Comparison of ENCODE assay signal across 8 mouse cellular contexts in the genomic region with DNA sequence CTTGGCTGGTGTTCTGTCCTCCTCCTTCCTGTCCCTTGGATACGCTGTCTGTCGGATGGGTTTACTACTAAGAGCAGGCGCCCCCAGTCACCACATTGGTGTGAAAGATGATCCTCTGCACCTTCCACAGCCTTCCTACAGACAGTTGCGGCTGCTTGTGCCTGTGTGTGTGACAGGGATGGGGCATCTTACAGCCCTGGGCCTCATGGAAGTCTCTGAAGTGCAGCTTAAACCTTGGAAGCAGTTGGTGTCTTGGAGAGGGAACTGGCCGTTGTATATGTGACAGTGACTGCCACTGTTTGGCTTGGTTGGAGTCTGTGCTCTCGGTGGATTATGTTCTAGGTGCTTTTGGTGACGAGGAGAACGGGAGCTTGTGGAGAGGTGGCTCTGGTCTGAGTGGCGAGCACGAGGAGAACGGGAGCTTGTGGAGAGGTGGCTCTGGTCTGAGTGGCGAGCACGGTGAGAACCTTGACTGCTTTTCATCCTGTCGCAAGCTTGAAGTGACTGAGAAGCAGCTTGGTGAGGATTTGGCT. TPM values are rescaled to one million over a fixed set of nuclear protein-coding genes. Genes with fewer than 3 reads are reported as not detected.
A peak's percentile ranks its signal among the peaks of the same experiment; 100 is the strongest.
DNase-seq lines count a peak whose midpoint lies in the region; ATAC-seq and TF ChIP-seq lines count a peak whose summit lies in the region.

No protein-coding gene starts in this region.

- H3K9ac ChIP-seq in lung, postnatal 0 days (replicated peaks; ENCODE audit: low read depth) = peak overlapping the region; percentile 39; the same call in 1 of the 2 replicates
- peak overlapping the region; percentile 99 for H3K9ac ChIP-seq in limb, embryonic 13.5 days
- 0 out of 2 replicates have a peak overlapping the region, but pooled peaks have one; percentile 21 for H3K9ac ChIP-seq in stomach, embryonic 14.5 days (replicated peaks; ENCODE audit: low read depth, low read length)

- H3K27ac ChIP-seq in lung, postnatal 0 days (ENCODE audit: low read length) = peak overlapping the region; percentile 82
- H3K27ac ChIP-seq in limb, embryonic 13.5 days = peak overlapping the region; percentile 23
- H3K27ac ChIP-seq in stomach, embryonic 14.5 days (ENCODE audit: low read length) = peak overlapping the region; percentile 35; the same call in 1 of the 2 replicates

- H3K9me3 ChIP-seq in lung, postnatal 0 days (ENCODE audit: low read length) = no peaks in the 10 kb centered on the region
- H3K9me3 ChIP-seq in limb, embryonic 13.5 days = no peaks in the 10 kb centered on the region
- H3K9me3 ChIP-seq in stomach, embryonic 14.5 days (ENCODE audit: control insufficient read depth, low read depth, low read length) = no peaks in the 10 kb centered on the region

- peak overlapping the region; percentile 80 for H3K4me2 ChIP-seq in lung, postnatal 0 days (replicated peaks; ENCODE audit: low read depth, low read length)
- peak overlapping the region; percentile 99 for H3K4me2 ChIP-seq in limb, embryonic 13.5 days (replicated peaks)
- peak overlapping the region; percentile 98 for H3K4me2 ChIP-seq in stomach, embryonic 14.5 days (replicated peaks; ENCODE audit: low read depth, low read length)

- no peak for TF ChIP-seq CTCF in lung, postnatal 0 days (IDR thresholded peaks at IDR 0.05)

- 16% methylated on average over 14 of the region's 14 CpGs for WGBS in lung, postnatal 0 days
- 40% methylated on average over 14 of the region's 14 CpGs for WGBS in limb, embryonic 13.5 days
- WGBS in stomach, embryonic 14.5 days = 39% methylated on average over 14 of the region's 14 CpGs

- peaks cover 62% of the 10 kb centered on the region for H3K4me1 ChIP-seq in lung, postnatal 0 days (ENCODE audit: insufficient read depth, low read depth, low read length)
- peaks cover 77% of the 10 kb centered on the region for H3K4me1 ChIP-seq in limb, embryonic 13.5 days
- H3K4me1 ChIP-seq in stomach, embryonic 14.5 days (ENCODE audit: control insufficient read depth, insufficient read depth, low read length) = peaks cover 76% of the 10 kb centered on the region

- no peak for TF ChIP-seq EP300 in lung, postnatal 0 days (IDR thresholded peaks at IDR 0.05)

- no peaks in the 10 kb centered on the region for H3K36me3 ChIP-seq in lung, postnatal 0 days (ENCODE audit: insufficient read depth, low read length)
- H3K36me3 ChIP-seq in limb, embryonic 13.5 days = peaks cover 18% of the 10 kb centered on the region; the same call in 1 of the 2 replicates
- peaks cover 4% of the 10 kb centered on the region; the same call in 1 of the 2 replicates for H3K36me3 ChIP-seq in stomach, embryonic 14.5 days (ENCODE audit: control insufficient read depth, insufficient read depth, low read length)

- ATAC-seq in lung, postnatal 0 days = no peak
- ATAC-seq in limb, embryonic 13.5 days (ENCODE audit: low FRiP score, low read depth) = no peak
- no peak for ATAC-seq in stomach, embryonic 14.5 days (ENCODE audit: insufficient number of reproducible peaks, insufficient read depth, low FRiP score, low read depth)

- no peaks in the 10 kb centered on the region for H3K27me3 ChIP-seq in lung, postnatal 0 days (replicated peaks; ENCODE audit: insufficient read depth, low read length)
- no peaks in the 10 kb centered on the region for H3K27me3 ChIP-seq in limb, embryonic 13.5 days
- no peaks in the 10 kb centered on the region for H3K27me3 ChIP-seq in stomach, embryonic 14.5 days (ENCODE audit: control insufficient read depth, insufficient read depth, low read length)

- DNase-seq in heart, adult 11 months = peak; percentile 92
- no peak for DNase-seq in heart, adult 8-10 months (ENCODE audit: low spot score)
- DNase-seq in lung, postnatal 0 days (ENCODE audit: low spot score) = no peak
- no peak for DNase-seq in lung, postnatal 14 days
- no peak for DNase-seq in urinary bladder, postnatal 14 days (ENCODE audit: low spot score)
- DNase-seq in kidney, postnatal 4 days = no peak

- peak overlapping the region; percentile 98 for H3K4me3 ChIP-seq in lung, postnatal 0 days (ENCODE audit: low read depth, low read length)
- H3K4me3 ChIP-seq in limb, embryonic 13.5 days = peak overlapping the region; percentile 96
- H3K4me3 ChIP-seq in stomach, embryonic 14.5 days (ENCODE audit: low read depth, low read length) = peak overlapping the region; percentile 98; the same call in 1 of the 2 replicates

RNA-seq across cellular contexts. Expression of gene Ctdsp2, which starts 4.7 kb away (rescaled TPM):
- 100 to 1,000 TPM in 2 of 4 experiments, 10 to 100 TPM in 2; 84.6 to 110 (median 95.0) TPM for total RNA-seq in heart, adult 8-10 months (2022)
- 63.9 and 67.9 TPM in 2 replicates for polyA plus RNA-seq in lung, postnatal 0 days (2015; fragmentation: Nextera tagmentation; extraction: Ambion mirVana)
- 78.2 and 78.9 TPM in 2 replicates for polyA plus RNA-seq in limb, embryonic 13.5 days (2015; fragmentation: Nextera tagmentation; extraction: Ambion mirVana)
- 103 and 107 TPM in 2 replicates for polyA plus RNA-seq in stomach, embryonic 14.5 days (2014; fragmentation: Nextera tagmentation; extraction: Ambion mirVana)

RNA-seq across cellular contexts. Expression of gene Avil, which starts 17.2 kb away (rescaled TPM):
- under 1 TPM; 0.32 to 0.87 (median 0.42) TPM for total RNA-seq in heart, adult 8-10 months (2022)
- polyA plus RNA-seq in lung, postnatal 0 days (2015; fragmentation: Nextera tagmentation; extraction: Ambion mirVana) = 0.13 and 0.15 TPM in 2 replicates
- polyA plus RNA-seq in limb, embryonic 13.5 days (2015; fragmentation: Nextera tagmentation; extraction: Ambion mirVana) = 0.32 and 0.56 TPM in 2 replicates
- polyA plus RNA-seq in stomach, embryonic 14.5 days (2014; fragmentation: Nextera tagmentation; extraction: Ambion mirVana) = 0.29 and 0.58 TPM in 2 replicates

RNA-seq across cellular contexts. Expression of gene Tsfm, which starts 47.4 kb away (rescaled TPM):
- 10 to 100 TPM; 50.9 to 67.0 (median 55.9) TPM for total RNA-seq in heart, adult 8-10 months (2022)
- polyA plus RNA-seq in lung, postnatal 0 days (2015; fragmentation: Nextera tagmentation; extraction: Ambion mirVana) = 39.1 and 42.3 TPM in 2 replicates
- 80.8 and 81.1 TPM in 2 replicates for polyA plus RNA-seq in limb, embryonic 13.5 days (2015; fragmentation: Nextera tagmentation; extraction: Ambion mirVana)
- polyA plus RNA-seq in stomach, embryonic 14.5 days (2014; fragmentation: Nextera tagmentation; extraction: Ambion mirVana) = 78.6 and 83.7 TPM in 2 replicates

RNA-seq across cellular contexts. Expression of gene Mettl1, which starts 58.0 kb away (rescaled TPM):
- total RNA-seq in heart, adult 8-10 months (2022) = 1 to 10 TPM; 7.5 to 9.6 (median 9.2) TPM
- polyA plus RNA-seq in lung, postnatal 0 days (2015; fragmentation: Nextera tagmentation; extraction: Ambion mirVana) = 12.9 and 13.6 TPM in 2 replicates
- 65.5 and 66.9 TPM in 2 replicates for polyA plus RNA-seq in limb, embryonic 13.5 days (2015; fragmentation: Nextera tagmentation; extraction: Ambion mirVana)
- 65.5 and 70.6 TPM in 2 replicates for polyA plus RNA-seq in stomach, embryonic 14.5 days (2014; fragmentation: Nextera tagmentation; extraction: Ambion mirVana)

RNA-seq across cellular contexts. Expression of gene Eef1akmt3, which starts 58.1 kb away (rescaled TPM):
- not detected for total RNA-seq in heart, adult 8-10 months (2022)
- 0.27 and 0.30 TPM in 2 replicates for polyA plus RNA-seq in lung, postnatal 0 days (2015; fragmentation: Nextera tagmentation; extraction: Ambion mirVana)
- polyA plus RNA-seq in limb, embryonic 13.5 days (2015; fragmentation: Nextera tagmentation; extraction: Ambion mirVana) = 1.0 and 1.1 TPM in 2 replicates
- 0.80 and 1.1 TPM in 2 replicates for polyA plus RNA-seq in stomach, embryonic 14.5 days (2014; fragmentation: Nextera tagmentation; extraction: Ambion mirVana)

Comparison
In these comparisons a context has a peak if more than half of its experiments do, and no peak if none do; other contexts are left out.
1. H3K27ac ChIP-seq: peak in every context shown above with its lines; median percentile 82 in lung, postnatal 0 days; 35 in stomach, embryonic 14.5 days; 23 in limb, embryonic 13.5 days.
2. H3K9ac ChIP-seq: peak in every context shown above with its lines; median percentile 99 in limb, embryonic 13.5 days; 39 in lung, postnatal 0 days; 21 in stomach, embryonic 14.5 days.